Mouse (Mus musculus) stomach, postnatal 0 days (tissue): ENCODE results near the gene Prkag2.

Source experiments
- CTCF ChIP-seq: IDR thresholded peaks from 2 replicates; pipeline ENCODE4 v1.5.1; 2016; ENCODE audit warnings: antibody characterized with exemption, low read depth, mild to moderate bottlenecking, moderate library complexity
- EP300 ChIP-seq: optimal IDR thresholded peaks from 2 replicates; pipeline ENCODE3; 2016; ENCODE audit warnings: antibody characterized with exemption

DNA sequence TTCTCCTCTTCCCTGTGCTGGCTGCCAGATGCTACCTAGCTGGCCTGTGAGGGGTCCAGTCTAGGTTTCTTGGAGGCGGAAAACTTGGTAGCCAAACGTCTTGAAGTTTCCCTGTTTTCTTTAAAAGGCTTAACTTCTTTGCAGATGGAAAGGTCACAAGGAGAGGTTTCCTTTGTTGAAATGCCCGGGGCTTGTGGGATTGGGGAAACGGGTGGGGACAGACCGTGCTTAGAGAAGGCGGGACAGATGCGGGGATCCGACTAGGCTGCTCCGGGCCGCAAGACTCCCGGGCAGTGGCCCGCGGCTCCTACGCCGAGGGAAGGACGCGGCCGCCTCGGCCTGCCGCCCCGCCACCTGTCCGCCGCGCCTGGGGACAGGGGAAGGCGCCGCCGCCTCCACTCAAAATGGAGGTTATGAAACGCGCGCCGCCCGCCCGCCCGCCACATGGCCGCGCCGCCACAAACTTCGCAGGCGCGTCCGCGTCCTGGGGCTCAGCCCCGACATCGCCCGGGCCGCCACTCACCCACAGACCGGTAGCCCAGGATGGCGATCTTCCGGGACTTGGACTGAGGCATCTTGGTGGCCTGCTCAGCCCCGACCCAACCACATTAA lies 258.7 kb downstream of the Prkag2 start:
- no peak for TF ChIP-seq CTCF
- no peak for TF ChIP-seq EP300
